Mouse (Mus musculus): ENCODE results near the gene Gm28919.
"Not testable (repeated sequence)": the region's sequence is repeated elsewhere in the genome, so short reads cannot be mapped to it uniquely, and the experiment has no call there.

Gene Gm28919

DNA sequence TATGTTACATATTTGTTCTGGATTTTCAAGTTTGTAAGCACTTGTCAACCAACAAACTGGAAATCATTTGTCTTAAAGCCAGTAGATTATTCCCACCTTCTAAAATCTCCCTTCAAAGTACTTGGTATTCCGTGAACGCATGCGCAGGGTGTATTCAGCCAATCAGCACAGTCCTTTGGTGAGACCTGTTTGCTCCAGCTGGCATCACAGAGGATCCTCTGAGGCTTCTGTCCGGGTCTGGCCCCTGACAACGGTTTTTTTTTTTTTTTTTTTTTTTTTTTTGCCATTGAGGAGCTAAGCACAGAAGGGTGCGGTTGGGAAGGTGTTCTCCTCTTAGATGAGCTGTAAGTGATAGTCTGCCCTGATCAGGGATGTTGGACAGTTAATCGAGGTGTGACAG lies at the start of gene Gm28919:
TSS of gene Gm28919 (plus strand) at position 301 of the 400 bp plus-strand sequence.
- not testable (repeated sequence) for DNase-seq (ENCODE audit: low read depth)

Data from NIH3T3 (cell line).